Mouse (Mus musculus): ENCODE results near the gene Avpr1a.
A peak's percentile ranks its signal among the peaks of the same experiment; 100 is the strongest.

The Avpr1a gene

DNA sequence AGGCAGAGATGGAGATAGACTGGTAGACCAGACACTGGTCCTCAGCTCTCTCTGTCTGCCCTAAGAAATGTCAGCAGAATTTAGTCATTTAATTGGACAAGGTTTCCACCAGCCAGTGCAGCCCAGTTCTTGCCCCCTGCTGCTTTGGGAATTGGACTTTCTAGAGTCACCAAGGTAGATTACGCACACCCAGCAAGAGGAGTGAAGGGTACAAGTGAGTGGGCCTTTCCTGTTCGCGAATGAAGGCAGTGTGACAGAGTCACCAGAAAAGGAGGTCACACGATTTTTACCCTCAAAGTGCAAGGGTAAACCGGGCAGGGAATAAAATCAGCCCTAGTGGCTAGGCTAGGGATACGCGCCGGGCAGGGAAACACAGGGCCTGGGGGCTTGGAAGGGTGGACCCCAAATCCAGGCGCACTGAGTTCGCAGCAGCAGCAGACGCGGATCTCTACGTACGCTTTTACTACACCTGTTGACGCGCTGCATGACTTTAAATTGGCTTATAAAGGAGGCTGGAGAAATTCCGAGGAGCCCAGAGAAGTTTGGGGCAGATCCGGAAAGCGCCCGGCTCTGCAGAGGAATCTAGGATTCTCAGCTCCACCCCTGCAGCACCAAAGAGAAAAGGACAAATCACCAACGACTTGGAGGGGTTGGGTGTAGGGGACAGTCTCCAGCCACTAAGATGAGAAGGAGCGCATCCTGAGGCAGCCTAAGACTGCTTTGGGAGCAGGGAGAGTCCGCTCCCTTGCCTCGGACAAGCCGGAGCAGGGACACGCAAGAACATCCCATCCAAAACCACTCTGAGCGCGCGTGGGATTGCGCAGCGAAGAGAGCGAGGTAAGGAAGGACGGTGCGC lies at the start of gene Avpr1a:
TSS of gene Avpr1a (plus strand) at position 639 of the 856 bp plus-strand sequence.
- DNase-seq = no peak

DNA sequence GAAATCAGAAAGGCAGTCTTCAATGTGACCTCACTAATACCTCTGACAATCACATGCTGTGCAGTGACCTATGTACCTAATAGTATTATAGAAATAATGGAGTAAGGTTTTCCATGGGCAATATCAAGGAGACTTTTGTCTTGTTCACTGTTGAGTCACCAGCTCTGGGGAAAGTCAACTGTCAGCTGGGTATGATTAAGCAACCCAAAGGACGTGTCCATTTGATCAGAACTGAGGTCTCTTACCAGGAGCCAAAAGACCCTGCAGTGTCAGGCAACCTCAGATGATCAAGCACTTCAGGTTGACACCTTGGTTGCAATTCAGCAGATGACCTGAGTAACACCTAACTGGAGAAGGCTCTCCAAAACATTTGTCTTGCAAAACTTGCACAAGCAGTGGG lies 46.0 kb upstream of the Avpr1a start:
- no peak for DNase-seq

GRCm38 (mm10) chr10:122406333-122406732 lies 42.0 kb upstream of the Avpr1a start:
- no peak for DNase-seq

DNA sequence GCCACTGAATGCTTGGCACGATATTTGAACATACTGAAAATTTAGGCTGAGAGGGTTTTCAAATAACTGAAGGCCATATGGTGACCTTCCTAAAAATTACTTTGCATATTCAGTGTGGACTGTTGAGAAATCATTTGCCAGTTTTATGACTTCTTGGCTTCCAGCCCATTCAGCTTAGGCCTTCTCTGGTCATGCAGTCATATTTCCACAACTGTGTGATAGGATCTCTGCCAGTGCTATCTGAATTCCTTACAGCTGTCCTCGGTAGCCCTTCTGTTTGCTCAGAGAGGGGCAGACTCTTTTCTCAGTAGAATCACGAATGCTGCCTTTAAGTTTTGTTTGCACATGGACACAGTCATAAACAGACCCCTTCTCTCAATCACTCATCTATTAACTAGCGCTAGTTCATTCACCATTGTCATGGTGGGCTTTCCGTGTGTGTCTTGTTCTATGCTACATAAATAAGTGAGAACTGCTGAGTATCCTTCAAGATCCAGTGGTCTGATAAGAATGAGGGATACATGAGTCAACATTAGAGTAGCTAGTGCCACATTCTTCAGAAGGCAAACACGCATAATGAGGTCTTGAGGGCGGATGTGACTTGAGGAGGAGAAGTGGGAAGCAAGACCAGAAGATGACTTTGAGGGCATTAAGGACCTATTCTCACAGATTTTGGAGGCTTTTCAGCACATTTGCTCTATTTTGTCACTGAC lies 39.4 kb upstream of the Avpr1a start:
- no peak for DNase-seq

GRCm38 (mm10) chr10:122410791-122411190 lies 37.5 kb upstream of the Avpr1a start:
- DNase-seq = no peak

GRCm38 (mm10) chr10:122432690-122433089 lies 15.6 kb upstream of the Avpr1a start:
- DNase-seq = no peak

GRCm38 (mm10) chr10:122447275-122447674 lies 1.0 kb upstream of the Avpr1a start:
- peak; percentile 67 for DNase-seq

GRCm38 (mm10) chr10:122448717-122449611 lies 665 bp downstream of the Avpr1a start:
- peak; percentile 7 for DNase-seq

DNA sequence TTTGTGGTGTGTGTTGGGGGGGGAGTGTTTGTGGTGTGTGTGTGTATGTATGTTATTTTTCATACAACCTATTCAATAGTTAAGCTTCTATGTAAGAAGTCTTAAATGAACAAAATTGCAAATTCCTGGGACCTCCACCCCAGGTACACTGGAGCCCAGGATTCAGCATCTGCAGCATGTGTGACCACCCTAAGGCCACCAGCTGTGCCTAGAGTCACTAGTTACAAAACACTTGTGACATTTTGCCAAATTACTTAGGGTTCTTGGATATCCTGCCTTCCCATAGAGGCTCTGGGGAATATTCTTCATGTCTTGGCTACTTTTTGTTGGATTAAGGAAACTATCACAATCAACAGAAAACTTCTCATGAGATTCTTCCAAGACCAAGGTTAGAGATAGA lies 1.6 kb downstream of the Avpr1a start:
- DNase-seq = no peak

DNA sequence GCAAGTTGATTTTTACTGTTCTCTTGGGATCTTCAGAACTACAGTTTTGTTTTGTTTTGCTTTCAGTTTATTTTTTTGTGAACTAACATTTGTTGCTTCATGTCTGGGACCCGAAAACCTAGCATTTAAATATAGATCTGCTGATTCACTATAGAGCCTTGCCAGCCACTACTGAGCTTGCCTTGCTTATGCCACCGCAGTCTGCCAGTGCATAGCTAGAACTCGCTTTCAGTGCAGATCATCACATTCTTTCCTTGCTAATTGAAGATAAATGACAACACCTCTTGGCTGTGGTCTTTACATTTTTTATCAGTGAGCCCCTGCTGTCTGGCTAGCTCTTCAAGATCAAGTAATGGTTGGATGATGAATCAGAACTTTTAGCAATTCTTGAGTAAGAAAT lies 5.2 kb downstream of the Avpr1a start:
- DNase-seq = no peak

DNA sequence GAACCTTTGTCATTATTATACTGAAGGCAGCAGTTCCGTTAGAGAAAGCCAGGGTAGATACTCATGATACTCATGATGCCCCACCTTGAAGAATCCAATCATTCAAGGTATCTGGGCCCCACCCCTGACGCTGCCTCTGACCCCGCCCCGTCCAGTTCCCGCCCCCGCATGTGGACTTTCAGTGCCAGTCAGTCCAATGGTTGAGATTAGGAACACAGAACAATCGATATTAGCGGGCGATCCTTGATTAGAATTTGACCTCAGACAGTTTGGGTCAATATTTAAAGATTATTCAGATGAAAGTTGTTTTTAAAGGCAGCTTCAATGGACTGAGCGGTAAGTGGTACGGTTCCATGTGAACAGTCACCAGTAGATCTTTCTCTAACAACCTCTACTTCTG lies 7.5 kb downstream of the Avpr1a start:
- no peak for DNase-seq

- no peak for DNase-seq
These were observed 28.5 kb downstream of the Avpr1a start for GRCm38 (mm10) chr10:122476846-122477245.

DNA sequence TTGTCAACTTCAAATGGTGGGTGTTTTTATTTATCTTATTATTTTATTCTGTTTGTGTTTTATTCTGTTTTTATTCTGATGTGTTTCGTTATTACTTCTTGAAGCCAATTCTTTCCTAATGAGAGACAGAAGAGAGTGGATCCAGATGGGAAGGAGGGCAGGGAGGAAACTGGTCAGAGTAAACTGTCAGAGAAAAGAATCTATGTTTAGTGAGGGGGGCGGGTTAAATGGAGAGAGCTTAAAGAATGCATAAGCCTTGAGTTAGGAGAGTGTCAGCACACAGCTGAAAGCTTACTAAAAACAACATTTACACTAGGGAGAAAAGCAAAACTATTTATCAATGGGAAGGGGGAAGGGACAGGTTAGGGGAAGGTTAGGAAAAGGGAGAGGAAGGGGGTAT lies 50.3 kb downstream of the Avpr1a start:
- no peak for DNase-seq

DNA sequence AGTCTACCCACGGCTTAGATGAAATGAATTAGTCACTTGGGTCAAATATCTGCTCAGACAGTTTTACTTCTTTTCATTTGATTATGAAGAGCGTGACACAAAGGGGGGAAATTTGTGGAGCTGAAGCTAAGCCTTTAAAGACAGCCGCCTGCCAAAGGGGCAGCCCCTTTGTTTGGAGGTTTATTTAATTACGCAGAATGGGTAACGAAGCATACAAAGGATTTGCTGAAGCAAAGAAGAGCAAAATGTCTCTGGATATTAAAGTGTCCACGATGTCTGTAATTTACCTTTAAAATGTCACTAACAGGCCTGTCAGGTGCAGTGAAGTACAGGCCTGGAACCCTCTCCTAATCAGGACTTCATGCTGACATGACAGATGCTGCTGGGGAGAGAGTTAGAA lies 51.0 kb downstream of the Avpr1a start:
- DNase-seq = no peak
